Mouse (Mus musculus) stomach, postnatal 0 days (tissue): ENCODE measurements around the gene Dut.

Experiments used
- CTCF ChIP-seq: IDR thresholded peaks from 2 replicates; pipeline ENCODE4 v1.5.1; 2016; ENCODE audit warnings: antibody characterized with exemption, low read depth, mild to moderate bottlenecking, moderate library complexity
- EP300 ChIP-seq: optimal IDR thresholded peaks from 2 replicates; pipeline ENCODE3; 2016; ENCODE audit warnings: antibody characterized with exemption

GRCm38 (mm10) chr2:125249339-125249738, 2.3 kb downstream of the Dut start:
- TF ChIP-seq CTCF (no peak), EP300 (no peak)
